ENCODE assay signal across 8 mouse cellular contexts in the genomic region with DNA sequence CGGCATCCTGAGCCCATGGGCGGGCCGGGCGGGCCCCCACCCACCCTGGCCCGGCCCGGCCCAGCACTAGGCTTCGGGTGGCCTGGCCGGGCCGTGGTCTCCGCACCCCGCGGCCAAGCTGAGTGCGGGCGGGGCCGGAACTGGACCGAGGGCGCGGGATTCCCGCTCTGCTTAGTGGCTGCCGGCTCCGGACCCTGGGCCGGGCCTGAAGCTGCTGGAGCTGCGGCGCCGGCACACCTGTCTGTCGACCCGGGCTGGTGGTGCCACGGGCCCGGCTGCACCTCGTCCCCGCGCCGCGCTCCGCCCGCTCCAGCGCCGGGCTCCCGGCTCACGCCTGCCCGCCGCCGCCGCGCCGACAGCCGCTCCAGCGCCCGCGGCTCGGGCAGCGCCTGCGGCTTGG. TPM values are rescaled to one million over a fixed set of nuclear protein-coding genes. Genes with fewer than 3 reads are reported as not detected.
DNase-seq lines count a peak whose midpoint lies in the region; ATAC-seq lines count a peak whose summit lies in the region.

TSS of gene Kcnh2 (minus strand) at position 327 of the 400 bp plus-strand sequence.

- ATAC-seq in kidney, embryonic 14.5 days (ENCODE audit: low FRiP score, low TSS enrichment): peak; percentile 32
- peak; percentile 50 for ATAC-seq in neural tube, embryonic 14.5 days (ENCODE audit: low read depth)

- H3K4me3 ChIP-seq in kidney, embryonic 14.5 days (ENCODE audit: low read length): peak within 1 kb of the TSS; percentile 73
- H3K4me3 ChIP-seq in heart, embryonic 10.5 days: peak within 1 kb of the TSS; percentile 88
- H3K4me3 ChIP-seq in neural tube, embryonic 14.5 days (ENCODE audit: low read depth, low read length): peak within 1 kb of the TSS; percentile 75

- WGBS in kidney, embryonic 14.5 days: 0% methylated on average over 51 of the region's 53 CpGs
- WGBS in heart, embryonic 10.5 days: 1% methylated on average over 52 of the region's 53 CpGs
- 3% methylated on average over 9 of the region's 53 CpGs for WGBS in neural tube, embryonic 14.5 days

- no peaks in the 10 kb centered on the region for H3K9me3 ChIP-seq in kidney, embryonic 14.5 days (ENCODE audit: control insufficient read depth, low read length)
- no peaks in the 10 kb centered on the region for H3K9me3 ChIP-seq in heart, embryonic 10.5 days
- H3K9me3 ChIP-seq in neural tube, embryonic 14.5 days (ENCODE audit: control insufficient read depth, low read length): no peaks in the 10 kb centered on the region

- H3K36me3 ChIP-seq in kidney, embryonic 14.5 days (ENCODE audit: control insufficient read depth, insufficient read depth, low read length): no peaks in the 10 kb centered on the region
- H3K36me3 ChIP-seq in heart, embryonic 10.5 days: peaks cover 18% of the 10 kb centered on the region
- no peaks in the 10 kb centered on the region for H3K36me3 ChIP-seq in neural tube, embryonic 14.5 days (ENCODE audit: control insufficient read depth, insufficient read depth, low read length)

- no peak for DNase-seq in kidney, postnatal 10 days
- no peak for DNase-seq in adrenal gland, adult 8-10 months
- DNase-seq in heart, embryonic 10.5 days (ENCODE audit: low spot score): no peak
- no peak for DNase-seq in left cerebral cortex, adult 8-10 months (ENCODE audit: low spot score in 2 of 2)
- no peak for DNase-seq in kidney, postnatal 36 days
- DNase-seq in urinary bladder, postnatal 14 days (ENCODE audit: low spot score): no peak

- peaks cover 49% of the 10 kb centered on the region for H3K4me1 ChIP-seq in kidney, embryonic 14.5 days (ENCODE audit: control insufficient read depth, insufficient read depth, low read length)
- H3K4me1 ChIP-seq in heart, embryonic 10.5 days: peaks cover 77% of the 10 kb centered on the region
- H3K4me1 ChIP-seq in neural tube, embryonic 14.5 days (ENCODE audit: control insufficient read depth, insufficient read depth, low read length): peaks cover 43% of the 10 kb centered on the region

- peak within 1 kb of the TSS; percentile 76 for H3K9ac ChIP-seq in kidney, embryonic 14.5 days (ENCODE audit: low read depth, low read length)
- H3K9ac ChIP-seq in neural tube, embryonic 14.5 days (replicated peaks; ENCODE audit: low read depth, low read length): peak within 1 kb of the TSS; percentile 81

- H3K27me3 ChIP-seq in kidney, embryonic 14.5 days (ENCODE audit: control insufficient read depth, insufficient read depth, low read length): peaks cover 10% of the 10 kb centered on the region; the same call in 1 of the 2 replicates
- H3K27me3 ChIP-seq in heart, embryonic 10.5 days (ENCODE audit: insufficient read depth, poor library complexity, severe bottlenecking): peaks cover 35% of the 10 kb centered on the region
- H3K27me3 ChIP-seq in neural tube, embryonic 14.5 days (ENCODE audit: control insufficient read depth, insufficient read depth, low read length): peaks cover 3% of the 10 kb centered on the region; the same call in 1 of the 2 replicates

- peak within 1 kb of the TSS; percentile 77 for H3K27ac ChIP-seq in kidney, embryonic 14.5 days (ENCODE audit: low read depth, low read length)
- H3K27ac ChIP-seq in heart, embryonic 10.5 days: peak within 1 kb of the TSS; percentile 99
- peak within 1 kb of the TSS; percentile 95 for H3K27ac ChIP-seq in neural tube, embryonic 14.5 days (ENCODE audit: low read depth, low read length)

- peak within 1 kb of the TSS; percentile 99 for H3K4me2 ChIP-seq in kidney, embryonic 14.5 days (replicated peaks; ENCODE audit: low read depth, low read length)
- peak within 1 kb of the TSS; percentile 99 for H3K4me2 ChIP-seq in neural tube, embryonic 14.5 days (ENCODE audit: low read depth, low read length)

RNA-seq across cellular contexts. Expression of gene Kcnh2, which starts in this region (rescaled TPM):
- 4.6 and 5.7 TPM in 2 replicates for polyA plus RNA-seq in kidney, embryonic 14.5 days (2014; fragmentation: Nextera tagmentation; extraction: Ambion mirVana)
- 10 to 100 TPM; 17.7 to 47.2 (median 36.0) TPM for total RNA-seq in adrenal gland, adult 8-10 months (2022)
- polyA plus RNA-seq in heart, embryonic 10.5 days (2016; fragmentation: Nextera tagmentation; extraction: Ambion mirVana): 28.8 and 32.2 TPM in 2 replicates
- 10 to 100 TPM; 33.4 to 38.9 (median 37.6) TPM for total RNA-seq in left cerebral cortex, adult 8-10 months (2022)
- polyA plus RNA-seq in neural tube, embryonic 14.5 days (2014; fragmentation: Nextera tagmentation; extraction: Ambion mirVana): 13.6 and 17.0 TPM in 2 replicates
